Mouse (Mus musculus): ENCODE data around the gene Pglyrp3.

DNA sequence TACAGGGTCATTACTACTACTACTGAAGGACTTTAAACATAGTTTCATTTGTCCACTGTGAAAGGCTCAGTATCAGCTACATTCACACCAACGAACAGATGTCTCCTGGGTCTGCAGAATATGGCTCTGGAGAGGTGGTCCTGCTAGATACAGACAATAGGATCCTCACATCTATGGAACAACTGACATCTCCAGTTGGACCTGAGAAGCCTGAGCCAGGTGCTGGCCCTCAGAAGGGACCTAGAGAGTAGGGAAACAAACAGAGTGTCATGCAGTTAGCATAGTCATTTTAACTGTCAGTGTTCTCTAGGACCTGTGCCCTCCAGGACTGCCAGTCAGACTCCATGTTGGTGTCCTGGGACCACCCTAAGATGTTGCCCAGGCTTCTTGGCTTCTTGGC is at the start of gene Pglyrp3:
- TF ChIP-seq CTCF (IDR thresholded peaks at IDR 0.05; ENCODE audit: control insufficient read depth, insufficient read depth, insufficient read length) (no peak), MAX (IDR thresholded peaks at IDR 0.05) (no peak), MYOG (IDR thresholded peaks at IDR 0.05; ENCODE audit: control insufficient read depth, extremely low read depth, insufficient read length) (no peak), CEBPB (IDR thresholded peaks at IDR 0.05; ENCODE audit: low read depth) (no peak), USF1 (IDR thresholded peaks at IDR 0.05; ENCODE audit: low read depth) (no peak), MYOD1 (IDR thresholded peaks at IDR 0.05; ENCODE audit: control insufficient read depth, insufficient read length, low read depth) (no peak)

All from C2C12 (cell line).